Mouse (Mus musculus): ENCODE data around the gene Mutyh. TPM values are rescaled to one million over a fixed set of nuclear protein-coding genes. Genes with fewer than 3 reads are reported as not detected.
"Not testable (repeated sequence)": the region's sequence is repeated elsewhere in the genome, so short reads cannot be mapped to it uniquely, and the experiment has no call there.

Gene Mutyh
- total RNA-seq, 2 experiments from 2014 or later: 4.2 to 4.7 TPM

DNA sequence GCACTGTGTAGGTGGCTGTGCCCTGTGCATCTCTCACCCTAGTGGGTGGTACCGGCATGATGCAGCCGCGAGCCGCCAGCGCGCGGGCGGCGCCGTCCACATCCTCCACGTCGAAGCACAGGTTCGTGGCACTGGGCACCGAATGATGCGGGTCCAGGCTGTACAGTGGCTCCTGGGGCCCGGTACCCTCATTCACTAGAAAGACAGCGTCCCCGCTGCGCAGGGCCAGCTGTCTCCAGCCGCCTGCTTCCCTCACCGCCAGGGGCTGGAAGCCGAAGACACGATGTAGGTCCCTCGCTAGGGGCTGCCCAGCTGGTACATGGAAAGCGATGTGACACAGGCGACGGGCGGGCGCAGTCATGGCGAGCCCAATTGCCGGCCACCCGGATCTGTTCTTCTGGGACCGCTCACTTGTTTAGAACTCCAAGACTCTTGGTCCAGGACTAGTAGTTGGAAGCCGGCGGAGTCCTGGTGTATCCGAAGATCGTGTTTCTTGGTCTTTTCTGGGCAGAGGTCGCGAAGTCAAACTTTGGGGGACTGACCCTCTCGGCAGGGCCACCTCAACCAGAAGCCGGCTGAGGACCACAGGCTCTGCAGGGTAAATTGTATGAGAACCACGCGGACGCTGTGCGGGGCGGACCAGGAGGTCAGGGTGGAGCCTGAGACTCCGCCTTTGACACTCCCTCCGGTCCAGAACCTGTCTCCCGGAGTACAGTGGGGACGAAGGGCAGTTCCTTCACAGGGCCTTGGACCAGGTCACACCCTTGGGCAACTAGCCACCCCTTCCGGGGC, 13.6 kb downstream of the Mutyh start:
- peak; percentile 91 for DNase-seq

DNA sequence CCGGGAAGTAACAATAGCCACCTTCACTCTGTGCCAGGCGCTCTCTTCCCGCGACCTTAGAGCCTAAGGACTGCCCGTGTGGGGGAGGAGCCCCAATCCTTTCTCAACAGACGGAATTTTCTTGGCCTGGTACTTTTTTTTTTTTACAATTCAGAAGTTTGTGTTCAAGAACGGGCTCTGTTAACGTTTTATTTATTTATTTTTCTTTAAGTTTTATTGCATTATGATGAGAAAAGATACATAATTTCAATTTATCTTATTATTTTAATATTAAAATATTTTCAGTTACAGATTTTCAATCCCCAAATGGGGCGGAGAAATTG, 14.1 kb downstream of the Mutyh start, which contains the start of gene Hpdl:
Gene Hpdl (minus strand): TSS at position 14 of the 323 bp plus-strand sequence.
- no peak for DNase-seq

DNA sequence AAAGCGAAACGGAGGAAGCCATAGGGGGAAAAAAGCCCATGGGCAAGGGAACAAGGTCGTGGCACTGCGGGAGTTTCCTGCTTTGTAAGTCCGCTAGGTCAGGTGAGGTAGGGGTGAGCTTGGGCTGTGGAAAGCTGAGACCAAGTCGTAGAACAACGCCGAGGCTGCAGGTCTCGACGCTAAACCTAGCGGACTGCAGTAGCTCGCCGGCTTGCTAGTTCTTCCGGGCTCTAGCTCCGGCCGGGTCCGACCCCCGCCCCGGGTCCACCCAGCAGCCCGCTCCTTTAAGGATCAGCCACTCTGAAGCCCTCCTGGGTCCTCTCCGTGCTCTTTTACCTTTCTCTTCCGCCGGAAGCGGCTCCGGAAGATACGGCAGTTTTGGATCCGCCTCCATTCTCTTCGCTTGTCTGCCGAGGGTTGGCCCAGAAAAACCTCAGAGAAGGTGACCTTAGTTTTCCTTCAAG, 17.1 kb downstream of the Mutyh start:
- DNase-seq: peak; percentile 85

DNA sequence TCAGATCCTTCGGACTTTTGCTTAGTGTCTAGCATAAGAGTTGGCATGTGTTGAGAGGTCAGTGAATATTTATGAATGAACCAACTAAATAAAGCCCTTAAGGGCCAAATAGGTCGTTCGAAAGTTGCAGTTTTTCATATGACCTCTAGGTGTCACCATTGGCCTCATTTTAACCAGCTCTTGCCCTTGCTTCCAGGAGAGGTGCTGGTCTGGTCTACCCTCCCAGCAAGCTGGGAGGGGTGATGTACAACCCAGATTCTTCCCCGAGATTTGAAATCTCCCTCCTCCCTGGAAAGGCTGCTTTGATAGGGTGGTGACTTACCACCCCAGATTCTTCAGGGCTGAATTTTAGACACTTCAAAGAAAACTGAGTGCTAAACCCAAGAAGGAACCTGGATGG, 20.3 kb downstream of the Mutyh start:
- DNase-seq: peak; percentile 34

DNA sequence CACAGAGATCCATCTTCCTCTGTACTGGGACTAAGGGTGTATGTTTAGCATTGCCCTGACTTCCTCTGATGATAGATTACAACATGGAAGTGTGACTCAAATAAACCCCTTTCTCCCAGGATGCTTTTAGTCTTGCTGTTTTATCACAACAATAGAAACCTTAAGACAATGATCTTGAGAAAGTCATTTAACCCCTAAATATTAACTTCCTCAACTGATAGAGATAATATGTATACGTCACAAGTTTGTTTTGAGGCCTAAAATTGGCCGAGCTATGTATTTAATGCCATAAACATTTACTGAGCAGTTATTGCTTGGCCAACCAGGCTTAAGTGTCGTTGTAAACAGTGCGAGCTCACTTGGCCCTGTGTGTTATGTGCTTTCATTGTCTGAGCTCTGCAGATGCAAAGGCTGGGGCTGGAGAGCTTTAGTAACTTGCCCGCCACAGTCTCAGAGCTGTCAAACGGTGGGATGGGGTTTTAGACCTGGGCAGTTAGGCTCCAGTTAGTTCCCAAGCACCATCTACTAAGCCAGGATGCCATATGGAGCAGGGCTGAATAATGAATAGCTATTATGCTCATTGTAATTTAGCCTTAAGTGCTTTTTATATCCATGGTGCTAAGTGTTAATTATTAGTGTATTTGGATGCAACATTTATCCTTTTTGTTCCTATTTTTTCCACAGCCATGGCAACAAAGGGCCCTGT, 22.0 kb downstream of the Mutyh start:
- DNase-seq: no peak

DNA sequence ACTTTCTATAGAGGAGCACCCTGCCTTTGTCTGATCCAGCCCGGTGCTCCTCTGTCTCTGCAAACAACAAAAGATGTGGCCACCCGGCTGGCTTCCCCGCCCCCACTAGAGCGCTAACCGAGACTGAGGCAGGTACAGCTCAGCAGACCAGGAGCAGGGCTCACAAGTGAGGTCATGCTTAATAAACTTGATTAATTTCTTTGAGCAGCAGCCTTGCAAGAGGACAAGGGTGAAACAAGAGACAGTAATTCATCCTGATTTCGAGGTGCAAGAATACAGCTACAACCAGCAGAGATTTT, 22.5 kb downstream of the Mutyh start:
- no peak for DNase-seq

DNA sequence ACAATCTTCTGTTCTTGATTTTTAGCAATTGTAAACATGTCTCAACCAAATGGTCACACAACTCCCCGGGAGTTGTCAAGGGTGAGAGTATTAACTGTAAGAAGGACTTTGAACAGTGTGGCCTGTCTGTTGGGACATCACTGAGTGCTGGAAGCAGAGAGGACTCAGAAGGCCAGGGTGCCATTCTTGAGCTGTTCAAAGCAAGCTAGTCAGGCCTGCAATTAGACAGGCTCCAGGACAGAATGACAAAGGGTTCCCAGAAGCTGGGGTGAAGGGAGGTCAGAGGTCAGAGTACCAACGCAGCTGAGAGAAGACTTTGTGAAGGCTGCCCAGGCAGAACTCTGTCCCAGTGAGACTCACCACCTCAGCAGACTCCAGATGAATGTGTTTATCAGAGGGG, 31.5 kb downstream of the Mutyh start:
- no peak for DNase-seq

DNA sequence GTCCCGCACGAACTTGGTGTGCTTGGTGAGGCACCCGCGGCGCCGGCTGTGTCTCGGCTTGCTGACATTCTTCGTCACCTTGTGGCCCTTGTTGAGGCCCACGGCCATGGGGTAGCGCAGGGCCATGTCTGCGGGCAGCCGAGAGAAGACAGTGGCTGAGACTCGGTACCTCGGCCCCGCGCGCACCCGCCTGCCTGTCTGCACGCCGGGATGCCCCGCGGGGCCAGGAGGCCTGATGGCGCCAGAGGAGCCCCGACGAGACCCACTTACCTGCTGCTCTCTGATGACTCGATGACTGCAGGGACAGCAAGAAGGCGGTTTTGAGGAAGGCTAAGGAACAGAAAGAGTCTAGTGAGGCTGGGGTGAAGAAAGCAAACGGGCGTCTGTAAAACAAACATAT, 32.6 kb downstream of the Mutyh start:
- not testable (repeated sequence) for DNase-seq

DNA sequence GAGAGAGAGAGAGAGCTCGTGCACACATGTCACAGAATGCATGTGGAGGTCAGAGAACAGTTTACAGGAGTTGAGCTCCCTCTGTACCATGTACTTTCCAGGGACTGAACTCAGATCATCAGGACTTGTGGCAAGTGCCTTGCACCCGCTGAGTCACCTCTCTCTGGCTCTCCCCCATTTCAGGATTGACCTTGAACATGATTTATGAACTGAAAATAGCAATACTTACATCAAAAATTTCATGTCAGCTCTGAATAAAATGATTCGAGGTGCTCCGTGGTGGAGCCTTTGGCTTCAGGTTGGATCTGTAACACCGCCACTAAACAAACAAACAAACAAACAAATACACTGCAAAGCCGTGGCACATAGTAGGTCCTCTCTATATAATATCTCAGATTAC, 33.3 kb downstream of the Mutyh start:
- no peak for DNase-seq

DNA sequence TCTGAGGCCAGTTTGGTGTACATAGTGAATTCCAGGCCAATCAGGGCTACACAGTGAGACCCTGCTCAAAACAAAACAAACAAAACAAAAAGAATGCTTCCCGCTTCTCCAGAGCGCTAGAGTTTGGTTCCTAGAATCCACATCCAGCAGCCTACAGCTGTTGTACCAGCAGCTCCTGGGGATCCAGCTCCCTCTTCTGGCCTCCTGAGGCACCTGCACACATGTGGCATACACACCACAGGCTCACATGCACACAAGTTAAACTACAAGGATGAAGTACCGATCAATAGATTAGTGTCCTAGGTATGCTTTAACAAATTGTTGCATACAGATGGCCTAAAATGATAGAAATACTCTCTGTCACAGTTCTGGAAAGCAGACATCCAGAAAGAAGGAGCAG, 36.8 kb downstream of the Mutyh start:
- no peak for DNase-seq

DNA sequence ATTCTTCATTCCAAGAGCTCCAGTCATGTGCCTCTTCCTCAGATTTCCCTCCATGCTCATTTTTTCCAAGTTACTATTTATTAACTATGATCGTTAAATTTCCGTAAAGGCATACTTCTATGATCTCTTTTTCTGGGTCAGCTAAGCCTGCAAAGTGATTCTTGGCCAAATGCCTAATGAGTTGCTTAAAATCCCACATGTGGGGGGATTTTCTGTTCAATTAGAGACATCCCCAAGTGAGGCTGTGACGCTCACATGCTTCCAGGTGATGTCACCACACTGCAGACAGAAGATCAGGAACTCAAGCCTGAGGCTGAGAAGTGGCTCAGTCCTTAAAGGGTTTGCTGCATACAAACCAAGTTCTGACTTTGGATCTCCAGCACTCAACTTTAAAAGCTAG, 42.4 kb downstream of the Mutyh start:
- no peak for DNase-seq

DNA sequence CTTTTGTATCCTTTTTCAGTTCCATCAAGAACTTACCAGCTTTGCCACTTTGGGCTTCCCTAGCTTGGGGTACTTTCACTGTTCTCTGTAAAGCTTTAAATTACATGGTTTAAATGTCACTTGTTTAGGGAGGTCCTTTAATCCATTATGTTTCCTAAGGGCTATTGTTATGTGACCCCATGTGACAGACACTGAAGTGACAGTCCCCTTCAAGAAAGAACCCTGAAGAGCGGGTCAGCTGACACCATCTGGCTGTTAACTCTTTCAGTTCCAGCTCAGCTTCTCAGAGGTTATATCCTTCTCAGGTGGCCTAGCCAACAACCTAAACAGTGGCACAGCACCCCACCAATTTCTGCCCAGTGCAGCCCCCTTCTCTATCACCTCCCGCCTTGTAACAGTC, 46.8 kb downstream of the Mutyh start:
- no peak for DNase-seq

DNA sequence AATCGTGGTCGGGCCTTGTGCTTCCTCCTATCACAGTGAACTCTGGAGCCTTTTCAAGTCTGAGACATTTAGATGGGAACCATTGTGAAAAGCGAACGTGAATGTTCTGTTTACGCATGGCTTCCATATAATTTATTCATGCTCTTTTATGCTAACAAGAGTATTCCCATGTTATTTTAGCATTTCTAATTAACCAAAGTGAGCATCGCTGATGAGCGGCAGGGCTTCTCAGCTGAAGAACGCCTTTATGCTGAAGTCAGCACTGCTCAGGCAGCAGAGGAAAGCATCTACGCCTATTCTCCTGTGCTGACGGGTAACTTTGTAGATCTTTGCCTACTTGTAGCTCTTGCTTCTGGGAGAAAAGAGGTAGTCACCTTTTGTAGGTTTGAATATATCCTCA, 49.7 kb downstream of the Mutyh start:
- DNase-seq: no peak

DNA sequence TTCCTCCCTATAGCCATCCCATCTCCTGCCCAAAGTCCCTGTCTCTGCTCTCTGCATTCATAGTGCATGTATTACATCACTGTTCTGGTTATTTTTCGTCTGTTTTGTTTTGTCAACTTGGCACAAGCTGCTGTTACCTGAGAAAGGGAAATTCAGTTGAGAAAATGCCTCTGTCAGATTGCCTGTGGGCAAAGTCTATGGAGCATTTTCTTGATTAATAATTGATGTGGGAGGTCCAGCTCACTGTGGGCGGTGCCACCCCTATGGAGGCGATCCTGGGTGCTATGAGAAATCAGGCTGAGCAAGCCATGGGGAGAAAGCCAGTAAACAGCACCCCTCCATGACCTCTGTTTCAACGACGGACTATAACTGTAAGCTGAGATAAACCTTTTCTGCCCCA, 52.2 kb downstream of the Mutyh start:
- no peak for DNase-seq

DNA sequence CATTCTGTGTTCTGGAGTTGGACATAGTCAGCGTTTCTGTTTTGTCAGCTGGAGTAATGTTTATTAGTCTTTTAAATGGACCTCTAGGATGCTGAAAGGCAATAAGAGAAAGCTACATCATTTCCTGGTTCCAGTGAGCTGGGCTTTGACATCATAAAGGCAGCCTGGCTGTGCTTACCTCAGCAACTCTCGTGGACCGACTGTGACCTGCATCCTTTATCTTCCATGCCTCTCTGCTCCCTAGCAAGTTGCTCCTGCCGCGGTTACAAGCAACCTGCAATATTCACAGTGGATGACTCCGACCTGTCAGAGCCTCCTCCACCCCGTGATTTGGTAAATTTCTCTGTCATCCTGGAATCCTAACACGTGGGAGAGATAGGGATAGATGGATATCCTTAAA, 54.5 kb downstream of the Mutyh start:
- DNase-seq: no peak

Other genes with a start within 250 kb of the Mutyh start
- 10 to 100 TPM in 1 of 2 experiments, 1 to 10 TPM in 1; 5.8 to 13.8 TPM for gene Ccdc17, start 211.1 kb upstream of the Mutyh start, total RNA-seq (2021)
- 10 to 100 TPM; 46.4 to 48.1 TPM for gene Nasp, start 179.8 kb upstream of the Mutyh start, total RNA-seq (2021)
- 100 to 1,000 TPM; 646 to 659 TPM for gene Akr1a1, start 156.0 kb upstream of the Mutyh start, total RNA-seq (2021)
- 100 to 1,000 TPM; 573 to 689 TPM for gene Prdx1, start 122.2 kb upstream of the Mutyh start, total RNA-seq (2021)
- gene Mmachc, start 99.3 kb upstream of the Mutyh start, total RNA-seq (2021): 10 to 100 TPM; 32.2 to 40.4 TPM
- 10 to 100 TPM; 18.6 to 20.2 TPM for gene Ccdc163, start 99.2 kb upstream of the Mutyh start, total RNA-seq (2021)
- gene Tesk2, start 86.8 kb upstream of the Mutyh start, total RNA-seq (2021): 1 to 10 TPM; 5.1 to 5.7 TPM
- 10 to 100 TPM; 16.2 to 19.4 TPM for gene Toe1, start 83 bp upstream of the Mutyh start, total RNA-seq (2021)
- 1 to 10 TPM; 5.2 to 9.2 TPM for gene Hpdl, start 14.0 kb downstream of the Mutyh start, total RNA-seq (2021)
- 1 to 10 TPM; 3.0 to 3.2 TPM for gene Zswim5, start 69.7 kb downstream of the Mutyh start, total RNA-seq (2021)
- 100 to 1,000 TPM; 122 to 150 TPM for gene Urod, start 186.7 kb downstream of the Mutyh start, total RNA-seq (2021)
- gene Hectd3, start 187.6 kb downstream of the Mutyh start, total RNA-seq (2021): 10 to 100 TPM; 24.8 to 27.0 TPM
- gene Eif2b3, start 211.7 kb downstream of the Mutyh start, total RNA-seq (2021): 10 to 100 TPM; 29.3 to 32.3 TPM

Data from adrenal gland, postnatal 10 days (tissue).